Mouse (Mus musculus): ENCODE measurements at regions not wholly inside any gene's neighbourhood (a gene's known extent, or its start where the extent isn't known, plus 50 kb on each side); places are given as distances from the start of the nearest gene placed in this dataset.

DNA sequence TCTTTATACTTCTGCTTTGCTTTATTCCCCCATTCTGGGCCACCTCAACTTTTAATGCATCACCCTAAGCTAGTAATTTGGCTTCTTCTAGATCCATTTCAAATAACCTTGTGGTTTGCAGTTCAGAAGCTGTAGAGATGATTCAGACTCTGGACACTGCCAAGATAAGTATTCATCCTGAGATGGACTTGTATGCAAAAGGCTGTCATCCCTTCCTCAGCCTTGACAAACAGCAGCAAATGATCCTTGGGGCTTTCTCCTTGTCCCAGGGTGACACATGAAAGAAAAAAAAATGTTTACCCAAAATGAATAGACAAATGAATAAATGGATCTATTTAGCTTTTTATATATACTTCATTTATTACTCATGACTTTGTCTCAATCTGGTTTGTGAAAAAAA is 120.0 kb upstream of the Erbb4 start:
- TF ChIP-seq POLR2A (IDR thresholded peaks at IDR 0.05; ENCODE audit: borderline replicate concordance, low read depth, low read length) = no peak
- no peak for TF ChIP-seq CTCF (IDR thresholded peaks at IDR 0.05; ENCODE audit: low read depth, low read length)
